Mouse (Mus musculus) kidney, postnatal 10 days (tissue): ENCODE data around the gene Med26.

Experiments
- DNase-seq: peaks from one replicate; pipeline ENCODE4 v3.0.0; 2021; ENCODE audit warnings: mixed read lengths

Gene Med26

DNA sequence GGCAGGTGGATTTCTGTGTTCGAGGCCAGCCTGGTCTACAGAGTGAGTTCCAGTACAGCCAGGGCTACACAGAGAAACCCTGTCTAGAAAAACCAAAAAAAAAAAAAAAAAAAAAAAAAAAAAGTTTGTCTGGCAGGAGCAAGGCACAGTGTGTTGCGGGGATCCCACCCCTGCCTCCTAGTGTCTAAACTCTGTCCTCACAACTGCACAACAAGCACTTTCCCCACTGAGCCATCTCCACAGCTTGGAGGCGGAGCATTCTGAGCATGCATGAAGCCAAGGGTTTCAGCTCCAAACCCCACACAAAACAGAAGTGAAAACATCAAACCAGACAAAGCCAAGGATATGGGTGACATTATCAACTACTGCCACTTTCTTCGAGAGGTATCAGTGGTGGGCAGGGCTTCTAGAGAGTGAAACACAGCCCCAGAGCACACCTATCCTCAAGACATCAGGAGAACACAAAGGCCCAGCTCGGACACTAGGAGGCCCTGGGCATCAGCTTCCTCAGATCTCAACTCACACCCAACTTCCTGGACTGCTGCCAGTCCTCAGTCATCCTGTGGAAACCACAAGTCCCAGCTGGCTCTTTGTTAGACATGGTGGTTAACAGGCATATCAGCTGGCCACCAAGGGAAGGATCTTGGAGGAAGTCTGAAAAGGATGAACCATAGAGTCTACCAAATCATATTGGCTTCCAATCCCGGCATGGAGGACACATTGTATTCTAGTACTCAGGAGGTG lies 62.4 kb downstream of the Med26 start:
- peak; percentile 68 for DNase-seq

DNA sequence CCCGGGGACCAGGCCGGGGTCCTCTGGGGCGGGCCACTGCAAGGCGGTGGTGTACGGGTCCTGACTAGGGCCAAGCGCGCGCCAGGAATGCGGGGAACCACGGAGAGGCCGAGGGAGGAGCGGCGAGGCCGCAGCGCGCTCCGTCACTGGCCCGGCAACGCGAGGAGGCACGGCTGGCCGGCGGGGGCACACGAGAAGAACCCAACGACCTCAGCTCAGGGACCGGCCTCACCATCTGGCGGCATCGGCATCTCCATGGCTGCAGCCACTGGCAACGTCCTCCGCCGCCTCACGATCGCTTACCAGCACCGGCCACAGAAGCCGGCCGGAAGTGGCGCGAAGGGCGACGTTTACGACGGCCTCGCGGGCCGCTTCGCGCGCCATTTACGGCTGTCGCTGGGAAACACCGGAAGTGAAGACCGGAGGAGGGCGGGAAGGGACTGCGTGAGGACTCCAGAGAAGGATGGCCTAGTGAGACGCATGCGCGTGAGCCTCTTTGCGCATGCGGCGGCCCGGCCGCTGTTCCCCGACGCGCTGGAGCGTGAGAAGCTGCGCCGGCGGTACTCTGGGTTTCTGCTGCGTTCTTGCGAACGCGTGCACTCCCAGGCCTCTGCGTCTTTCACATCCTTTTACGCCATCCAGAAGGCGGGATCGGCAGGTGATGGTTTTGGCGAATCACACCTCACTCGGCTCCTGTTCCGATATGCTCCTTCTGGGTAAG lies 73.1 kb downstream of the Med26 start, which contains the start of gene Cherp:
Gene Cherp, minus strand, starts transcription at position 401 of the 721 bp plus-strand sequence.
- DNase-seq, result peak; percentile 98

DNA sequence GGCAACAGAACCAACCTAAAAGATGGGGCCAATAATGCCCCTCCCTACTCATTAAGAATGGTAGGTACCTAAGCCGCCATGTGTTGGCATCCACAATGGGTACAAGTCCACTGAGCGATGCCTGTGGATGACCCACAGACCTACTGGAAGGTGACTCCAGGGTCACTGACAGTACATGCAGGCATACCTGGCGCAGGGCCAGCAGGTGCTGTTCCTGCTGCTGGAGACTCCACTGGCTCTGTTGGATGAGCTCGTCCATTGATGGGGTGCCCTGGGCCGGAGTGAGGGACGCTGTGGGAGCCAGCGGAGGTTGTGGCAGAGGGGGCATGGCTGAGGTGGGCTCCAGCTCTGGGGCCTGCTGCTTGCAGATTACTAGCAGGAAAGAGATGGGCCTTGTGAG lies 77.4 kb downstream of the Med26 start:
- peak; percentile 35 for DNase-seq

DNA sequence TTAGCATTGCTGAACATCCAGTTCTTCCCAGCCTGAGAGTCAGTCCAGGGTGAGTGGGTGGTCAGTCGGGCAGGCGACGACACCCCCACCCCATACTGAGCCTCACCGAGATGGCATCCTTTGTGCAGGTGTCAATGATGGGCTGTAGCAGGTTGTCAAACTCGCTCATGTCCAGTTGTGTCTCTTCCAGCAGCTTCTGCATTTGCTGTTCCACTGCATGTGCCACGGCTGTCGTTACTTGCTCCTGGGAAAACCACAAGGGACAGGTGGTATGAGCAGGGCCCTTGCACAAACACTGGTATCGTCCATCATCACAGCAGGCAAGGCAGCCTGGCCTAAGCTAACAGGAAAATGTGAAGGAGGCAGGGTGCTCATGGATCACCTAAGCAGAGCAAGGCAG lies 78.1 kb downstream of the Med26 start:
- DNase-seq, result no peak

- DNase-seq, result no peak
Observed at GRCm38 (mm10) chr8:72469243-72469642, 78.8 kb downstream of the Med26 start.

GRCm38 (mm10) chr8:72464211-72464610 lies 83.9 kb downstream of the Med26 start:
- no peak for DNase-seq

GRCm38 (mm10) chr8:72459881-72460533 lies 88.1 kb downstream of the Med26 start:
- no peak for DNase-seq

DNA sequence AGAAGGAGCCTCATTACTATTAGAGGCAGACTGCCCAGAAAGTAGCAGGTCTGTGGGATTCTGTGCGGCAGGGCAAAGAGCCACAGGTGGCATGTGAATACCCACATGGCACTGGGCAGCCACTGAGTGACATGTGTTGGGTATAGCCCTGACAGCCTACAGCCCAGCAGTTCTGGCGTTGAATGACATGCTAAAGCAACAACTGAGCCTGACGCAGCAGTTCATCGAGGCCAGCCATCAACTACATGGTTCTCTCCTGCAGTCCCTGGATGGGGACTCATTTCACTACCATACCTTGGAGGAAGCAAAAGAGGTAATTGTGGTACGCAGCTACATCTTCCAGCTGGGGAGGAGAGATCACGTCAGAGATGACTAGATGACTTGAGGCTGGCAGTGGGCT lies 89.6 kb downstream of the Med26 start:
- DNase-seq, result no peak

DNA sequence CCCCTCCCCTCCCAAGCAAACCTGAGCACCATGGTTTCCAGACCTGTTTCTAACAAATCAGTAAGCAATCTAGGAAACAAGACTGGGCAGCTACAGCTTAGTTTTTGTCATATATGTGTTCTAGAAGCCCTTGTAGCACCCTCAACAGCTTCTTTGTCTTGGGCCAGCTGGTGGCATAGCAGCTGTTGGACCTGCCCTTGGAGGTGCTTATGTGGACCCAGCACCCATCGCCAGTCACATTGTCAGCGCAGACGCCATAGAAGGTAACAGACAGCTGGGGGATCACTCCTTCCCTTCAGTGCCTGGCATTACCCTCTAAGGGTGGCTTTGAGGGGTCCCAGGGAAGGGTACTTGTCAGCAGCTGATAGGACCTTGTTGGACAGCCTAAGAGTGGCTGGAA lies 90.3 kb downstream of the Med26 start:
- no peak for DNase-seq

DNA sequence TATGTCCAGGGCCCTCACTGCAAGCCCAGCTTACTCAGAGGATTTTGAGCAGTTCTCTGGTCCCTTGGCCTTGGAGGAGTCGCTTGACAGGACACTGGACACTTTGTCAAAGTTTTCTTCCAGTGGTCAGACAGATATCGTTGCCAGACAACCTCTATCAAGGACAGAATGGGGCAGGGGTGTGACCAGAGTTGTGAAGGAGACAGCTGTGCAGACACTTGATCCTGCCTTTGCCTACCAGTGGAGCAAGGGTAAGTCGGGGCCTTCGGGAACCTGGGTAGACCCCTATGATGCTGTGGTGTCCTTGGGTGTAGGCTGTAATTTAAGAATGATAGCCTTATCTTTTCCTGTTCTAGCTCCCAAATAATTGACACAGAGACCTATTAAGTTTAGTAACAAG lies 92.8 kb downstream of the Med26 start:
- no peak for DNase-seq

- no peak for DNase-seq
Observed at GRCm38 (mm10) chr8:72453904-72454303, 94.2 kb downstream of the Med26 start.

- DNase-seq, result no peak
Observed at GRCm38 (mm10) chr8:72451516-72451915, 96.6 kb downstream of the Med26 start.

- no peak for DNase-seq
Observed at GRCm38 (mm10) chr8:72445071-72445470, 103.0 kb downstream of the Med26 start.
